Mouse (Mus musculus) kidney, adult 9 months (tissue): ENCODE measurements around the gene Dlg2.

ENCODE experiments used
- DNase-seq: peaks from one replicate; pipeline ENCODE4 v3.0.0; 2022

Dlg2 gene

DNA sequence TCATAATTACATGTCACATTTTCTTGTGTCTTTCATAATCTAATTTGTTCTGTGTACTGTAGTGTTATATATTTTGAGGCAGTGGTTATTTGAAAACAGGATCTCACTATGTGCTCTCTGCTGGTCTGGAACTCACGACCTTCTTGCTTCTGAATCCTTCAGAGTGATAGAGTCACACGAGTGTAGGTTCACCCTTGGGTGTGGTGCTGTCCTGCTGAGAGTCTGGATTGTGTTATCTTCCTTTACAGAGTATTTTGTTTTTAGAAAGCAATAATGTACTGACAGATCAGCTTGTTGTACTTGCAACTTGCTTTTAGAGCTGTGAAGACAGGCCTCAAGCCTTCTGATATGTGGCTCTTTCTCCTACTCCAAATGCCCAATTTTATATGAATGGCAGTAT lies 1953.8 kb downstream of the Dlg2 start:
- DNase-seq, result no peak

DNA sequence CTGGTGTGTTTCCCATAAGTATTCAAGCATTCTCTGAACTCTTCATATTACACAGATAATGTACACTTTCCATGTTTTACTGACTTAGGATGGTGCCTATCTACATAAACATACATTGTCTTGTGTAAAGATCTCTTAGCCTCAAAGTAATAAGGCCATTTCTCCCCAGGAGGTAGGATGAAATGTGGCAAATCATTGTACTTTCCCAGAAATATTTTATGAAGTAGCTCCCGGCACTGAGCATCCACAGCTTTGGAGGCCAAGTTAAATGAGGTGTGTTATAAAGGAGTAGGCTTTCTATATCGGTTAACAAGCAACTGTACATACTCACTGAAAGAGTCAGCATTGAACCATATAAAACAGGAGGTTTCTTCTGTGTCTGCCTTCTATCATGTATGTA lies 1960.7 kb downstream of the Dlg2 start:
- no peak for DNase-seq

DNA sequence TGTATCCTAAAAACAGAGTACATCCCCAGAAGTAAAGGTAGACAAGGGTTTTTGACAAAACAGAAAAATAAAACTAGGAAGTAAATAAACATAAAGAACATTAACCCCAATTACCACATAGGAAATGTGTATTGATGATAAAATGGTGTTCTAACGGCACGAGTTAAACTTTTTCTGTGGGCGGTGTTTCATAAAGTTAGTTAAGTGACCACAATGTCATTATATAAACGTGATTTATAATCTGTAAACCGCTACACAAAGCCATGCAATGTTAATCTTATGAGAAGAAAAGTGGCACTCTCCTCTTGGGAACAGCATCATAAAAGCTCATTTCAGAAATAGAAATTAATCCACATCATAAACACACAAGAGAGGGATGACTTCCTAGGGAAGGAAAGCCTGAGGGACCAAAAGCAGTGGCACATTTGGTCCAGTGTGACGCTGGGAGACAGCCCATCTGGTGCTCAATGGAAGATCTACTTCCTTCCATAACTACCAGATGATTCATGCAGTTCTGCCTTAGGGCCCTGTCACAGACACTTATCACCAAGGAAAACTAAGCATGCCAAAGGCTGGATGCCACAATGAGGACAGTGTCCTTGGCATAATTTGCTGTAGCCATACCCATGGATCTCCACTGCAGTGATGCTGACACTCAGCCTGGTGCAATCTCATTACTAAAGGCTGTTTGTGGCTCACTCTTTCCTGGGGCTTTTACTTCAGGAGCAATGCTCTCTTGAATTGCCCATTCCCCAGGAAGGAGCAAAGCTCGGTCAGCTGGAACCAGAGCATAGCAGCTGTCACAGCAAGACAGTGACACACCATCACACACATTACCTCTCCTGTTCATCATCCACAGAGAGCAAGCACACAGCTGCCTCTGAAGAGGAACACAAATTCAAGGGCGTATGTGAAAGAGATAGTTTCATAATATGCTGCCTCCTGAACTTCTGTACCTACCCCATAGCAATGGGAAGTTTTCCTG lies 1963.3 kb downstream of the Dlg2 start:
- no peak for DNase-seq

DNA sequence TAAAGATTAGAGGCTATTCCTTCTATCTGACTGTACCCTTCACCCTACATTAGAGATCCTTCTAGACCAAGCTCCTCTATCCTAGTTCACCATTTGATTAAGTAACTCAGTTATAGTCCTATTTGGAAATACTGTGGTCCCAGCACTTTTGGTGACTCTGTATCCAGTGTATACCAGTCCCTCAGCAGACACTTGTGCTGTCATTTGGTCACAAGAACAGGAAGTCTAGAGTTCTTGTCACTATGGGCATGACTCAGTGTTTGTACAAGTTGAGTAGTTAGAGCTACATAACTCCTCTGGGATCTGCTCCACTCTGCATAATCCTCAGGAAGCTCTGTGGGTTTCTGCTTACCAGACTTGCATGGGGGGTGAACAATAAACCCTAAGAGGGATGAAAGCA lies 1965.1 kb downstream of the Dlg2 start:
- no peak for DNase-seq

DNA sequence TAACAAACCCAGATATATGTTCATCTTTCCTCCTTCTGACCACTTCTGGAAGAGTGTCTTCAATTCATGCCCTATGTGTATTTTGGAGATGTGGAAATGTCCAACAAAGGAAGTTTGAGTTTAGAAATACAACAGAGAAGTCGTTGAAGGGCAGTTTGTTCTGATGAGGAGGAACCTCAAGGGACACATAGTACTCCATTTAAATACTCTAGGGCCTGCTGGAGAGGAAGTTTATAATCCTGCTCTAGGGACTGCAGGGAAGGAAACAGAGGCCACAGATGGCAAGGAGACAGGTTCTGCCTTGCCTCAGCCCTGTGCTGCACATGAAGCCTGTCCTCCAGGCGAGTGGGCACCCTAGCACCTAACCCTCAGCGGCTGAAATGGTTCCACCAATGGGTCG lies 1965.6 kb downstream of the Dlg2 start:
- DNase-seq, result no peak

DNA sequence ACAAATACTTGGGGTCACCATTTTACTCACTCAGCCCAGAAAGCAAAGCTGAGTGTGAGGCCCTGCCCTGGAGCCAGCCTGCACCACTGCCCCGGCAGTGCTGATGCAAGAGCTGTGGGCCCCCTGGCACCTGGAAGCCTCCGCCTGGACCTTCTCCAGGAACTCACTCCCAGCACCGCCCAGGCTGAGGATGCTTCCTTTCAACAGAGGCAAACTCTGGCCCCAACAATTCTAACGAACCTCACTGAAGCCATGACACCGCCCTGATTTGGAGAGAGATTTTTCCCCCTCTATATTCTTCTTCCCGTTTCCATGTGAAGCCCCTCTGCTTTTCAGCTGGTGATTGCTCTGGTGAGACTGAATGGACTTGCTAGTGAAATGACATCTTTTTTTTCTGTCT lies 1971.5 kb downstream of the Dlg2 start:
- no peak for DNase-seq

DNA sequence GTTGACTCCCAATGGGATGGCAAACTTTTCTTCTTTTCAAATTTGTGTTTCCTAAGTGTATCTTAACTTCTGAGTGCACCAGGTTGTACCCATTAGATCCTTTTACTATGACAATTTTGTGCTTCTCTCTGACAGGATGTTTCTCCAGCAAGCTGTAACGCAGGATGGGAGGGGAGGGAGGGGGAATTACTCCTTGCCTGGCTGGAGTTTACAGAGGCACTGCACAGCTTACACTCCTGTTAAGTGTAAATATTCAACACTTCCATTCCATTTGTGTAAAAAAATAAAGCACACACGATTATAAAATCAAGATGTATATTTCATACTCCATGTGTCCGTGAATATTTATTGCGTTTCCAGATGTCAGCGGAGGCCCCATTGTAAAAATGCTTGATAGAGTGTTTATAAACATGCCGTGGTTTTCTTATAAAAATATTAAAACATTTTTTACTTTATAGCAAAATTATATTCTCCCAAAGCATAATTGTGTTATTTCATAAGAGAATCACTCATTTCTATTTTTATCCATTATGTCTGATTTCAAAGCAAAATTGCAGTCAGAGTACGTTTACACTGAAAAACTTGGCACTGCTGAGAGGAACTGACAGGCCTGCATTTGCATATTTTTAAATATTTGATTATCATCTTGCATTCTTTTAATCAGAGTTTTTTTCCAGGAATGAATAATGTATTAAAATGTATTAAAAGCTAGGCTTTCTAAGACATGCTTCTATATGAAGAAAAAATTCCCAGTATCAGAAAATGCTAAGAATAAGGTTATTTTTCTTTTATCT lies 1972.5 kb downstream of the Dlg2 start:
- no peak for DNase-seq

DNA sequence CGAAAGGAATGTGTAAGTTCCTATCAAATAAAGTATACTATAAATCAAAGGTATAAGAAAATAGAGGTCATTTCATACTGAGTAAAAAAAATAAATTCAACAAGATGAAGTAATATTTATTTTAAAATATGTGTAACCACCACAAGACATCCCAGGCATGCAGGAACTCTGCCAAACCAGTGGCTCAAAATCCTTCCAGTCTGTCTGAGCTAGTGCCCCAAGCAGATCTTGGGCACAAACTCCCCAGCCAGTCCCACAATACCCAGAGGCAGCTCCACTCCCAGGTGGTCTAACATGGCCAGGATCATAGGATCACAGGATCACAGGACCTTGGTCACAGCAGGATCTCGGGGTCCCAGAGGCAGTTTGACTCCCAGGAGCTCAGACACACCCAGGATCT lies 1977.7 kb downstream of the Dlg2 start:
- no peak for DNase-seq

DNA sequence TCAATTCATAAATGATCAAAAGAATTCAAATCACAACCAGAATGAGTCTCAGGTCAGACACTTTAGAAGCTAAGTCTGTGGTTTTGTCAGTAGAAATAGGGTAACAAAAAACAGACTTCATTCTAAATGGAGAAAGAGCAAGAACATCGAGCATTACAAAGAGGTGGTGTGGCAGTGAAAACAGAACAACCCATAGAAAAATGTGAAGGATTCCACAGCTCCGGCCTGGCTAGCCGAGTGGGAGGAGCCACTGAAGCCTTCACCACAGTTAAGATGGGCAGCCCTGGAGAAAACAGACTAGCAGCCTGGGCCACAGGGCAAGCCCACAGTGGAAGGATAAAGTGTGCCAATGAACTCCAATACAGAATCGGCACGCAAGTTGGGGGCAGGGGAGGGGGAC lies 1979.5 kb downstream of the Dlg2 start:
- DNase-seq, result no peak

DNA sequence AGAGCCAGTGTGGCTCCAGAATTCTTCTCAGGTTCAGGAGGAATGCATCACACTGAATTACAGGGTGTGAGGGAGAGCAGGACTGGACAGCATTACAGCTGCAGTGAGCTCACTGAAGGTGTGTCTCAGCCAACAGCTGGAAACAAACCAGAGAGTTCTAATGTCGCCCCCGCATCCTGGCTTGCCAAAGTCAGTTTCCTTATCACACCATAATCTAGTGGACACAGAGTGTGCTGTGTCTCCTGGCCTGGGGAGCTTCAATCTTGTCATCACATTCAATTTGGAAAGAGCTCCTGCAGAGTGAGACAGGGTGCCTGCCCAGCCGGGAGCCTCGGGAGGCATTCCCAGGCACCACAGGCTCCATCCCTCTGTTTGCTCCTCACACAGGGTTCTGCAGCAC lies 1981.3 kb downstream of the Dlg2 start:
- no peak for DNase-seq

DNA sequence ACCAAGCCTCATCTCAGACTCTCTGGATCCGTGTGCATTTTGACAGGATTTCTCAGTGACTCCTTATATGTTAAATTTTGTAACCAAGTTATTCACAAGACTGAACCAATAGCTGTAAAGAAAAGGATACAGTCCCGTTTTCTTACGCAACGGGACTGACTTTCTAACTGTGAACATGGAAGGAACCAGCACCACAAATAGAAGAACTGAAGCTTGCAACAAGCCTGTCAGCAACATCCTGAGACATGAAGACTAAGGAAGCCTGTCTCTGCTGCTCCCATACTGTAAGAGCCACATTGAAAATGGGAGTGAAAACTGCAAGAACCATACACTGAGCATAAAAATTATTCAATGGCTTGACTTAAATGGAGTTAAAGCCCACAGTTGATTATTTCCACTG lies 1981.8 kb downstream of the Dlg2 start:
- DNase-seq, result no peak

DNA sequence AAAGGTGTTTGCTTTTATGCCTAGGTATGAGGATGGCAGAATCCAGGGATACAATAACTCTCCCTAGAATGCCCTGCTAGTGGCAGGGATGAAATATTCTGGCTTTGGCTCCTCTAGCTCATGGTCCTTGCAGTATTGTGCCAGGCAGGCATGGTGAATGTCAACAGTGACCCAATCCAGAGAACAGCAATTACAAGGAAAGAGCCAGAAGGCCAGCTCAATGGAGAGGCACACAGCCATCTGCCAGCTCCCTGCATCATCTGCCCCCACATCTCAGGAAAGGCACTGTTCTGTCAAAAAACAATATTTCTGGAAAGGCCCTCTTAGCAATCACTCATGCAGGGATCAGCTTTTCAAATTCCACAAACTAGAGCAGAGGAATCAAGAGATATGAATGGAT lies 1984.1 kb downstream of the Dlg2 start:
- no peak for DNase-seq

DNA sequence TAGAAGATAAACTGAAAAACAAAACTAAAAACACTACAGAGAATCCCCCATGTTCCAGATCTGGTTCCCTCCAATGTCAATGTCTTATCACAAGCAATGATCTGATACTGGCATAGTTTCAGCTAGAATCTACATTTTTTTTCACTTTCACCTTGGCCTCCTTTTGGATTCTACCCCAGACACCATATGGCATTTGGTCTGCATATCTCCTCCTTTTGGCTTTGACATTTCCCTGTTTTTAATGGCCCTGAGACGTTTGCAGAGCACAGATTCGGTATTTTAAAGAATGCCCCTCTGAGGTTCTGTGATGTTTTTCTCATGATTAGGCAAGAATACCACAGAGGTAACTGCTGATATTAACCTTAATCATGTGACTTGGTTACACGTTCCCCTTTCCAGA lies 1984.8 kb downstream of the Dlg2 start:
- no peak for DNase-seq

DNA sequence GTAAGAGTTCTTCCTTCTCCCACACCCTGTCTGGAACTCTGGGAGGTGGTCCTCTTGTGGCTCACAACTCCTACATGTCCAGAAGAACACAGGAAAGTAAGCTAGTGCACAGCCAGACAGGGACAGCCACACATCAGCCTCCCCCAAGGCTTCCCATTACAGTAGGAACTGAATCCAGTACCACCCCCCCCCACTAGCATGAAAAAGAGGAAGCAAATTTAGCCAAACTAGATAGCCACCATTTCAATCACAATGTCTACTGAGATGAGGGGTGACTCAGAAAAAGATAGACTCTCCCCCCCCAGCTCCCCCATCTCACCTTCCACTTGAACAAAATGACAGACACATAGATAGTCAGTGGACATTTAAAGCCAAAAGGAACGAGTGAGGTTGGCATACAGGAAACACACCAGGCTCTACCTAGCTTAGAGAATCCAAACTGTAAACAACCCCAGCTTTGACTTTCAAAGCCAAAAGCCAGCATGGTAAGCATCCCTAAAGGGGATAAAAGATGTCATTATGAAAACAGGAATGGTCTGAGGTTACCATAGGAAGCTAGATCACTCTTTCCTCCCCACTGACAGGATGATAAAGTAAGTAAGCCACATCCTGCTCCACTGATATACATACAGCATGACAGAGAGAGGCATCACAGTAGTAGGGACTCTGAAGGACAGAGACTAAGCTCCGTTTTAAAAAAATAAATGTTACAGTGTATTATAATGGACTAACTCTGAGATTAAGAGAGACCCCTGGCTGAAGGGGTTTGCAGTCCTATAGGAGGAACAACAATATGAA lies 1986.8 kb downstream of the Dlg2 start:
- no peak for DNase-seq

DNA sequence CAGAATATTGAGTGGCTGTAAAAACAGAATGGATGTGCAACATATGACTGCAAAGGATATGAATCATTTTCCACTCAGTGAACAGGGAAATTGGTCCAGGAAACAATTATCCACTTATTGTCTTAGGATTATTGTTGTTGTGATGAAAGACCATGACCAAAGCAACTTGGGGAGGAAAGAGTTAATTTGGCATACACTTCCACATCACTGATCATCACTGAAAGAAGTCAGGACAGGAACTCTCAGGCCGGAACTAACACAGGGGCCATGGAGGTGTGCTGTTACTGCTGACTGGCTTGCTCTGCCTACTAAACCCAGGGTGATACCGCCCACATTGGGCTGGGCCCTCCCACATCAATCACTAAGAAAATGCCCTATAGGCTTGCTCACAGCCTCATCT lies 1987.8 kb downstream of the Dlg2 start:
- no peak for DNase-seq

DNA sequence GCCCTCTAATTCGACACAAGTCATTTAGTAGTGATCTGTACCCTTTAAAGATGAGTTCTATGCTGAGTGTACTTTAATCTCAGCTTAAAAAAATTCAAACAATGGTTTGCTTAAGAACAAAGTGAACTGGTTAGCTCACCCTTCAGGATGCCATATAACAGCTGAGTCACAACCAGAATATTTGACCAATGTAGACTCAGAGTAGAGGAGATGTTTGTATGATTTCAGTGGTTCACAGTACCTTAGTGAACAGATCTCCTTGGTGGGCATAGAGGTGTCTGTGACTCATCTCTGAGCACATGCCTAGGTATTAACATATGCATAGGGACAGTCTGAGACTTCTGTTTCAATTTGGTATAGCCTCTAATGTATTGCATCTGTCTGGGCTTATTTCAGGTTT lies 2002.7 kb downstream of the Dlg2 start:
- DNase-seq, result no peak

DNA sequence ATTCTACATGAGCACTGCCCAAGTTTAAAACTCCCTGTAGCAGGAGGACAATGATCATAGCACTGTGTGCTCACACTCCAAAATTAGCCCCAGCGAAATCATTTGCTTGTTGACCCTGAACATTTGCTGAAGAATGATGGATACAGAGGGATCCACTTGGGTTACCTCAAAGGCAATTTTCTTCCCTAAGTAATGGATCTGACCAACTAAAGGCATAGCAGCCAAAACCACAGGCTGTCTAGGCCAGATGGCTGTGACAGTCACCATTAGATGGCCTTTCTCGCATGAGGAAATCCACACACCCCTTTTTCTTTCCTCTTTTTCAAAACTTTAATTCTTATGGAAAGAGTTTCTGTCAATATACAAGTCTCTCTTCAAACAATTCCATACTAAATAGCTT lies 2003.3 kb downstream of the Dlg2 start:
- DNase-seq, result no peak

DNA sequence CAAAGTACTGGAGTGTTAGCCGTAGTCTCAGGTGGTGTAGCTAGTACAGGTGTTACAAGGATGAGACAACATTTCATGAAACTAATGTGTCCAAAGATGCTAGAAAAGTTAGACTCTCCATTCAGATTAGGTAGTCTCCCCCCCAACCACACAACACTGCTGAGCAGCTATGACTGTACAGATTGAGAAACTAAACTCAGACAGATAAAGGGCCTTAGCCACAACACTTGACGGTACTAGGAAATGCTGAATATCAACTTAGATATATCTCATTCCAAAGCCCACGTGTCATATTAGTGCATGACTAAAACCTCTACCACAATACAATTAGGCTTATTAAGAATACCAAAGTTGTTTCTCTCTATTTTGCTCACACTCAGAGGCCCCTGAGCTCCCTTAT lies 2006.9 kb downstream of the Dlg2 start:
- DNase-seq, result no peak

DNA sequence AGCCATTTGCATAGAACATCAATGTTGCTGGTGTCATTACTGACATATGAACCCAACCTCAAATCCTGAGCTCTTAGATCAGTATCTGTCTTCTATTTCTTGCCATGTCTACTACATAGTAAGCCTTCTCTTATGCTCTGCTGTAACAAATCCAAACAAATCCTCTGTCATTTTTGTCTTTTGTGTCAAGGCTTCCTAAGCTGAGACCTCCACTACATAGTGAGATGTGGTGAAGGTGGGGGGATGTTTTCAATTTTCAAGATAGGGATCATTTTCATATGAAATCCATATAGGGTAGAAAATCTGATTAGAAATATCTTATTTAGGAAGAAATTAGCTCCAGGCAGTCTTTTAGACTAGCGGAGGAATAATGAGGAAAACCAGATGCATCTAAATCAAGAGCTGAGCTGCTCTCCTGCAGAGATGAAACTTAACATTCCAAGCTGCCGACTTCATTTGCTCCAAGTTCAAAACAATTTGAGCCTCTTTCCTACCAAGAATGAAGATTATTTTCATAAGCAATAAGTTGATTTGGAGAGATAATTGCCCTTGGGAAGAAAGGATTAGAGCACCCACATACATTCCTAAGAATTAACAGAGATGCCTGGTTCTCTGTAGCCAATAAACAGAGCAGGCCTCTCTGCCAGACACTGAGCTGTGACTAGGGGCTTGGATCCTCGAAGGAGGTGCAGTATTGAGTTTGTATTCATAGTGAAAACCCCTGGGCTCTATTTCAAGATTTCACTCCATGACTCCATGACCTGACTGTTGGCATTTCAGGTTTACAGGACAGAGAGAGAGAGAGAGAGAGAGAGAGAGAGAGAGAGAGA lies 2009.6 kb downstream of the Dlg2 start:
- DNase-seq, result no peak

DNA sequence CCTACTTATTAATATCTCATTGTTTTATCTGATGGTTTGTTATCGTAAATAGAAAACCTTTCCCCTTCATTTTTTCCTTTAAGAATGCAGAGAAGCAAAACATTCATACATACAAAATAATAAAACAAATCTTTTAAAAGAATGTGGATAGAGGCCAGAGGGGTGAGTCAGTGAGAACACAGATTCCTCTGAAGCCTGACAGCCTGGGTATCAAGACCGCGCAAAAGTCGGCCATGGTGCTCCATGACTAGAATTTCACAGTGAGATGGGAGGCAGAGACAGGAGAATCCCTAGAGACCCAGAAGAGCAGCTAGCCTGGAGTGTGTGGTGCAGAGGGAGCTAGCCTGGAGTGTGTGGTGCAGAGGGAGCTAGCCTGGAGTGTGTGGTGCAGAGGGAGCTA lies 2010.4 kb downstream of the Dlg2 start:
- DNase-seq, result no peak

DNA sequence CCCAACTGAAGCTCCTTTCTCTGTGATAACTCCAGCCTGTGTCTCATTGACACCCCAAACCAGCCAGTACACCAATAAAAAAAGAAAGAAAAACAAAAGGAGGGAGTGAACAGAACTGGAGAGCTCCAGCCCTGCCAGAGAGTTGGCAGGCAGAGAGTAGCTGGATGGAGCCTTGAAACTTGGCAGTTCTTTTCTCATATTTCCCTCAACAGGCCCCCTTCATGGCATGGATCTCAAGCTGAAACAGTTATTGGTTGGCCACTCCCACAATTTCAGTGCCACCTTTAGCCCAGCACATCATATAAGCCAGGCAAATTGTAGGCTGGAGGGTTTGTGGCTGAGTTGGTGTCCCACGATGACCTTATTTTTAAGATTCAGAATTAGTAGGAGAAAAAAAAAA lies 2015.8 kb downstream of the Dlg2 start:
- DNase-seq, result no peak

DNA sequence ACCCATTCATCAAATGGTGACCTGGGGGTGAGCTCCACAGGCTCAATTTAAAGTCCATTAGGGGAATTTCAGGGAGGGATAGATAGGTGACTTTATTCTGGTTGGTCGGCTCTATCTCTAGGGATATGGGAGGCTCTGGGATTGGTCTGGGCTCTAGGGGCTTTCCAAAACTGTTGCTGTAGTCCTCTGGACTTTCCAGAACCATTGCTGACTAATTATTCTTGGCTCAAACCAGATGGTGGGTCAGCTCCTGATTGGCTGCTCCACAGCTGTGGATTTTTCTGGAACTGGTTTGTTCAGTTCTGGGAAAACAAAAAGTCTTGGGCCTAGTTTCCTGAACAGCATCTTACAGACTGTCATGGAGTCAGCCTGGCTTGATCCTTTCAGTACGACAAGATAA lies 2017.0 kb downstream of the Dlg2 start:
- DNase-seq, result no peak
